Mouse (Mus musculus): ENCODE results near the gene Dnmt3b. TPM values are rescaled to one million over a fixed set of nuclear protein-coding genes. Genes with fewer than 3 reads are reported as not detected.

Gene Dnmt3b
- total and polyA plus RNA-seq, 3 experiments: 5.3 to 9.4 (median 8.4) TPM

DNA sequence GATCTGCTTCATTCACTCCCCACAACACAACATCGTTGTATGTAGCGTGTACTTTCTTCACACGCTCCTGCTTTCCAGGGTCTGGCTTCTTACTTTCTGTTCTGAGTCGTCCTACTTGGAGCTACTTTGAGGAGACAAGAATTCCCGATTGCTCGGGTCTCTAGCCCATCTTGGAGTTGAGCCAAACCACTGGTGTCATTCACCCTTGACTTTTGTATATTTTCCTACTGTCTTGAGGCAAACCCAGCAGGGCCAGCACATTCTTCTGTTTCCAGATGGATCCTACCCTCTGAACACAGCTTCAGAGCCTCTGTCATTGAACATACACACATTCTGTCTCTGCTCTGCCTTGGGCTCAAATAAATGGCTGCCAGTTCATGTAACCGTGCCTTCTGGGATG is 16.2 kb downstream of the Dnmt3b start:
- Histone ChIP-seq H3K9ac (ENCODE audit: insufficient read depth, low read depth) (no peak overlapping the region), H3K4me1 (ENCODE audit: control insufficient read depth in 1 of 2, insufficient read depth in 2 of 2) (no peaks in the 10 kb centered on the region), H3K4me2 (ENCODE audit: insufficient read depth, low read depth, poor library complexity, severe bottlenecking) (no peak overlapping the region), H3K27me3 (replicated peaks) (no peaks in the 10 kb centered on the region), H3K4me3 (replicated peaks in 1 of 3; ENCODE audit: low read depth in 2 of 3, low read length in 2 of 3, poor library complexity in 1 of 3) (no peak overlapping the region), H3K9me3 (replicated peaks; ENCODE audit: low read length) (no peaks in the 10 kb centered on the region), H3K27ac (ENCODE audit: insufficient read depth, low read depth) (no peak overlapping the region), H3K79me2 (replicated peaks; ENCODE audit: control insufficient read depth, extremely low read depth, insufficient read depth, poor library complexity, severe bottlenecking) (no peaks in the 10 kb centered on the region), H3K36me3 (replicated peaks in 1 of 2; ENCODE audit: control insufficient read depth in 1 of 2, insufficient read depth in 1 of 2, low read length in 1 of 2) (peaks cover 11 to 62% of the 10 kb centered on the region in 2 experiments)
- no peak for DNase-seq (ENCODE audit: extremely low read depth)
- dilution Hi-C loops (cut with MboI; ENCODE audit: extremely low pct_ligation_motif_present, extremely low pct_unique_long_range_greater_than_20kb, low sequenced_read_pairs) (no loop called here), in situ Hi-C loops (cut with MboI; ENCODE audit: low pct_ligation_motif_present, low pct_unique_long_range_greater_than_20kb, low sequenced_read_pairs) (no loop called here)
- no peak for TF ChIP-seq POLR2AphosphoS2 (IDR thresholded peaks at IDR 0.05; ENCODE audit: low read depth, low read length)
- TF ChIP-seq EP300 (IDR thresholded peaks at IDR 0.05; ENCODE audit: low read length): no peak
- no peak for TF ChIP-seq GABPA (IDR thresholded peaks at IDR 0.05; ENCODE audit: insufficient replicate concordance, low read depth, low read length)
- TF ChIP-seq ZC3H11A (IDR thresholded peaks at IDR 0.05; ENCODE audit: low read depth, low read length): no peak
- TF ChIP-seq RCOR1 (conservative IDR thresholded peaks at IDR 0.05; ENCODE audit: low read depth, low read length): no peak
- no peak for TF ChIP-seq ZMIZ1 (IDR thresholded peaks at IDR 0.05; ENCODE audit: low read depth, low read length)
- no peak for TF ChIP-seq MEF2A (IDR thresholded peaks at IDR 0.05; ENCODE audit: borderline replicate concordance, low read depth, low read length)
- TF ChIP-seq KAT2A (IDR thresholded peaks at IDR 0.05; ENCODE audit: insufficient replicate concordance, low read length): no peak
- TF ChIP-seq USF2 (conservative IDR thresholded peaks at IDR 0.05; ENCODE audit: low read depth, low read length): no peak
- no peak for TF ChIP-seq POLR2A (IDR thresholded peaks at IDR 0.05; ENCODE audit: low read depth, low read length)
- TF ChIP-seq TBP (conservative IDR thresholded peaks at IDR 0.05; ENCODE audit: low read depth, low read length): no peak
- no peak for TF ChIP-seq RAD21 (IDR thresholded peaks at IDR 0.05; ENCODE audit: low read depth, low read length)
- TF ChIP-seq NRF1 (IDR thresholded peaks at IDR 0.05; ENCODE audit: low read depth, low read length): no peak
- TF ChIP-seq CTCF (conservative IDR thresholded peaks at IDR 0.05 in 1 of 2, IDR thresholded peaks at IDR 0.05 in 1 of 2; ENCODE audit: low read depth in 2 of 2, low read length in 2 of 2): no peak

DNA sequence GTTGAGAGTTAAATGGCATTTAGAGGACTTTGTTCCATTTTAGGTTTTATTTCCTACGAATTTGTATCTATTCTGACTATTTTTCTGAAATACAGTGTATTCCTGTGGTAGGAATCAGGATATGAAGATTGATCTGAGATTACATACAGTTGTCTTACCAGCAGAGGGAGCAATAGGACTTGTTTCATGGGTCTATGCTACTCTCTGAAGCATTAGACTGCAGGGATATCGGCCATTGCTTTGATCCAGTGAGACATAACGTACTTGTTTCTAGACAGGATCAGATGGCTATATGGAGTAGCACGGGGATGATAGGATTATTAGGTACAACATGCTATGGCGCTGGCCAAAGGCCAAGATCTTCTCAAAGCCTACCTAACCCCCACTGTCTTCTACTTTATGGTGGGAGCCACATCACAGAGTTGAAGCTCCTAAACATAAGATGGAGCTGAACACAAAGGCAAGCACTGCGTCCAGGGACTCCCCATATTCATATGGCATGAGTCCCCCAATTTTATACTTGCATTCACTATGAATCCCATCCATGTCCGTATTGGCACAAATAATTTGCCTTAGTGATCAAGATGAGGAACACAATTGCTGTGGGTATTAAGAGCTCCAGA is 19.6 kb downstream of the Dnmt3b start:
- Histone ChIP-seq H3K27ac (ENCODE audit: insufficient read depth, low read depth) (no peak overlapping the region), H3K27me3 (replicated peaks) (no peaks in the 10 kb centered on the region), H3K4me3 (replicated peaks in 1 of 3; ENCODE audit: low read depth in 2 of 3, low read length in 2 of 3, poor library complexity in 1 of 3) (no peak overlapping the region), H3K4me2 (ENCODE audit: insufficient read depth, low read depth, poor library complexity, severe bottlenecking) (no peak overlapping the region), H3K36me3 (replicated peaks in 1 of 2; ENCODE audit: control insufficient read depth in 1 of 2, insufficient read depth in 1 of 2, low read length in 1 of 2) (peaks cover 3 to 52% of the 10 kb centered on the region in 2 experiments), H3K9ac (ENCODE audit: insufficient read depth, low read depth) (no peak overlapping the region), H3K4me1 (ENCODE audit: control insufficient read depth in 1 of 2, insufficient read depth in 2 of 2) (no peaks in the 10 kb centered on the region), H3K9me3 (replicated peaks; ENCODE audit: low read length) (no peaks in the 10 kb centered on the region), H3K79me2 (replicated peaks; ENCODE audit: control insufficient read depth, extremely low read depth, insufficient read depth, poor library complexity, severe bottlenecking) (no peaks in the 10 kb centered on the region)
- in situ Hi-C loops (cut with MboI; ENCODE audit: low pct_ligation_motif_present, low pct_unique_long_range_greater_than_20kb, low sequenced_read_pairs) (no loop called here), dilution Hi-C loops (cut with MboI; ENCODE audit: extremely low pct_ligation_motif_present, extremely low pct_unique_long_range_greater_than_20kb, low sequenced_read_pairs) (no loop called here)
- TF ChIP-seq RAD21 (IDR thresholded peaks at IDR 0.05; ENCODE audit: low read depth, low read length) (peak; percentile 78), CTCF (conservative IDR thresholded peaks at IDR 0.05 in 1 of 2, IDR thresholded peaks at IDR 0.05 in 1 of 2; ENCODE audit: low read depth in 2 of 2, low read length in 2 of 2) (peak; percentile 24 to 82; a peak in 3 of 4 replicates), MEF2A (IDR thresholded peaks at IDR 0.05; ENCODE audit: borderline replicate concordance, low read depth, low read length) (0 out of 2 replicates have a peak, but pooled peaks have one; percentile 21), ZNF384 (IDR thresholded peaks at IDR 0.05; ENCODE audit: low read depth, low read length) (no peak), BHLHE40 (IDR thresholded peaks at IDR 0.05; ENCODE audit: low read depth, low read length) (no peak), MXI1 (IDR thresholded peaks at IDR 0.05; ENCODE audit: low read depth, low read length) (no peak), NELFE (IDR thresholded peaks at IDR 0.05; ENCODE audit: low read depth, low read length) (0 out of 2 replicates have a peak, but pooled peaks have one; percentile 33), SIN3A (IDR thresholded peaks at IDR 0.05; ENCODE audit: low read length) (no peak), SMC3 (IDR thresholded peaks at IDR 0.05; ENCODE audit: low read depth, low read length) (peak; percentile 58)
- peak; percentile 66 for DNase-seq (ENCODE audit: extremely low read depth)
